7 mouse cellular contexts compared by ENCODE assay signal in genomic region chr2:131171401-131172104, GRCm38 (mm10). TPM values are rescaled to one million over a fixed set of nuclear protein-coding genes. Genes with fewer than 3 reads are reported as not detected.
A peak's percentile ranks its signal among the peaks of the same experiment; 100 is the strongest.
DNase-seq lines count a peak whose midpoint lies in the region; ATAC-seq and TF ChIP-seq lines count a peak whose summit lies in the region.

No protein-coding gene starts in this region.

- peaks cover 53% of the 10 kb centered on the region for H3K27me3 ChIP-seq in embryonic facial prominence, embryonic 10.5 days (replicated peaks; ENCODE audit: low read depth, poor library complexity, severe bottlenecking)
- peaks cover 43% of the 10 kb centered on the region for H3K27me3 ChIP-seq in heart, embryonic 14.5 days (ENCODE audit: control insufficient read depth, insufficient read depth, low read length)
- no peaks in the 10 kb centered on the region for H3K27me3 ChIP-seq in kidney, postnatal 0 days (ENCODE audit: insufficient read depth, low read length)
- H3K27me3 ChIP-seq in liver, embryonic 13.5 days, result peaks cover 64% of the 10 kb centered on the region
- peaks cover 39% of the 10 kb centered on the region for H3K27me3 ChIP-seq in neural tube, embryonic 13.5 days
- H3K27me3 ChIP-seq in thymus, adult 2 months (ENCODE audit: control insufficient read depth, insufficient read depth, low read length), result no peaks in the 10 kb centered on the region; the same call in 1 of the 2 replicates

- ATAC-seq in heart, embryonic 14.5 days (ENCODE audit: insufficient number of reproducible peaks, insufficient read depth, low FRiP score, low read depth), result no peak
- no peak for ATAC-seq in kidney, postnatal 0 days (replicated peaks; ENCODE audit: low FRiP score, low read depth)
- ATAC-seq in liver, embryonic 13.5 days (ENCODE audit: low read depth), result no peak
- ATAC-seq in neural tube, embryonic 13.5 days (ENCODE audit: low read depth), result no peak

- peaks cover 8% of the 10 kb centered on the region for H3K36me3 ChIP-seq in embryonic facial prominence, embryonic 10.5 days (replicated peaks)
- peaks cover 8% of the 10 kb centered on the region; the same call in 1 of the 2 replicates for H3K36me3 ChIP-seq in heart, embryonic 14.5 days (ENCODE audit: control insufficient read depth, insufficient read depth, low read length)
- H3K36me3 ChIP-seq in kidney, postnatal 0 days (ENCODE audit: insufficient read depth, low read length), result no peaks in the 10 kb centered on the region
- no peaks in the 10 kb centered on the region for H3K36me3 ChIP-seq in liver, embryonic 13.5 days
- no peaks in the 10 kb centered on the region; the same call in 1 of the 2 replicates for H3K36me3 ChIP-seq in neural tube, embryonic 13.5 days
- no peaks in the 10 kb centered on the region for H3K36me3 ChIP-seq in thymus, adult 2 months (ENCODE audit: control insufficient read depth, insufficient read depth, low read length)

- 2% methylated on average over 43 of the region's 43 CpGs for WGBS in embryonic facial prominence, embryonic 10.5 days
- 6% methylated on average over 43 of the region's 43 CpGs for WGBS in heart, embryonic 14.5 days
- WGBS in kidney, postnatal 0 days, result 14% methylated on average over 43 of the region's 43 CpGs
- WGBS in liver, embryonic 13.5 days (ENCODE audit: insufficient replicate concordance), result 6% methylated on average over 43 of the region's 43 CpGs
- 5% methylated on average over 43 of the region's 43 CpGs for WGBS in neural tube, embryonic 13.5 days
- WGBS in thymus, adult 2 months, result 20% methylated on average over 43 of the region's 43 CpGs

- H3K9ac ChIP-seq in heart, embryonic 14.5 days (ENCODE audit: low read length), result no peak overlapping the region
- peak overlapping the region; percentile 28; the same call in 1 of the 2 replicates for H3K9ac ChIP-seq in kidney, postnatal 0 days (ENCODE audit: low read depth, low read length)
- H3K9ac ChIP-seq in liver, embryonic 13.5 days, result no peak overlapping the region
- no peak overlapping the region for H3K9ac ChIP-seq in neural tube, embryonic 13.5 days

- TF ChIP-seq POLR2A in thymus, adult 2 months (IDR thresholded peaks at IDR 0.05; ENCODE audit: control insufficient read depth, extremely low read depth, insufficient read depth, low read length, poor library complexity), result no peak

- peaks cover 45% of the 10 kb centered on the region for H3K4me1 ChIP-seq in embryonic facial prominence, embryonic 10.5 days
- peaks cover 1 to 12% of the 10 kb centered on the region in 2 experiments; a peak in 3 of 4 replicates for H3K4me1 ChIP-seq in heart, embryonic 14.5 days (ENCODE audit: control insufficient read depth in 2 of 2, insufficient read depth in 2 of 2, low read length in 2 of 2)
- H3K4me1 ChIP-seq in kidney, postnatal 0 days (replicated peaks; ENCODE audit: insufficient read depth, low read length), result peaks cover 8% of the 10 kb centered on the region
- peaks cover 48% of the 10 kb centered on the region for H3K4me1 ChIP-seq in liver, embryonic 13.5 days (replicated peaks)
- H3K4me1 ChIP-seq in neural tube, embryonic 13.5 days (replicated peaks), result peaks cover 42% of the 10 kb centered on the region
- peaks cover 6% of the 10 kb centered on the region; the same call in 1 of the 2 replicates for H3K4me1 ChIP-seq in thymus, adult 2 months (replicated peaks; ENCODE audit: control insufficient read depth, insufficient read depth, low read length)

- DNase-seq in adrenal gland, adult 2 months, result peak; percentile 88
- peak; percentile 55 for DNase-seq in embryonic facial prominence, embryonic 10.5 days (ENCODE audit: low spot score)
- no peak for DNase-seq in kidney, postnatal 0 days (ENCODE audit: low spot score)
- no peak for DNase-seq in liver, embryonic 13.5 days
- peak; percentile 68 for DNase-seq in thymus, adult 2 months

- no peaks in the 10 kb centered on the region for H3K9me3 ChIP-seq in embryonic facial prominence, embryonic 10.5 days
- H3K9me3 ChIP-seq in heart, embryonic 14.5 days (ENCODE audit: control insufficient read depth, low read length), result no peaks in the 10 kb centered on the region
- H3K9me3 ChIP-seq in kidney, postnatal 0 days (replicated peaks; ENCODE audit: low read length), result no peaks in the 10 kb centered on the region
- H3K9me3 ChIP-seq in liver, embryonic 13.5 days (replicated peaks), result no peaks in the 10 kb centered on the region
- H3K9me3 ChIP-seq in neural tube, embryonic 13.5 days, result no peaks in the 10 kb centered on the region

- peak; percentile 27; the same call in 1 of the 2 replicates for TF ChIP-seq CTCF in kidney, postnatal 0 days (IDR thresholded peaks at IDR 0.05; ENCODE audit: low read depth)
- TF ChIP-seq CTCF in thymus, adult 2 months (IDR thresholded peaks at IDR 0.05; ENCODE audit: borderline replicate concordance, control insufficient read depth, extremely low read depth, insufficient read depth, low read length, poor library complexity), result no peak

- H3K4me2 ChIP-seq in heart, embryonic 14.5 days (ENCODE audit: low read length), result peak overlapping the region; percentile 65
- H3K4me2 ChIP-seq in kidney, postnatal 0 days (ENCODE audit: low read length), result peak overlapping the region; percentile 52
- peak overlapping the region; percentile 52 for H3K4me2 ChIP-seq in liver, embryonic 13.5 days
- peak overlapping the region; percentile 36 for H3K4me2 ChIP-seq in neural tube, embryonic 13.5 days

- H3K4me3 ChIP-seq in embryonic facial prominence, embryonic 10.5 days, result peak overlapping the region; percentile 52
- H3K4me3 ChIP-seq in heart, embryonic 14.5 days (ENCODE audit: control insufficient read depth in 1 of 2, insufficient read depth in 1 of 2, low read depth in 1 of 2, low read length in 2 of 2), result peak overlapping the region; percentile 11 to 32; a peak in 3 of 4 replicates
- peak overlapping the region; percentile 13 for H3K4me3 ChIP-seq in kidney, postnatal 0 days (replicated peaks; ENCODE audit: low read depth, low read length)
- peak overlapping the region; percentile 35 for H3K4me3 ChIP-seq in liver, embryonic 13.5 days (replicated peaks)
- peak overlapping the region; percentile 9; the same call in 1 of the 2 replicates for H3K4me3 ChIP-seq in neural tube, embryonic 13.5 days
- peak overlapping the region; percentile 1; the same call in 1 of the 2 replicates for H3K4me3 ChIP-seq in thymus, adult 2 months (ENCODE audit: control insufficient read depth, insufficient read depth, low read length)

- H3K27ac ChIP-seq in embryonic facial prominence, embryonic 10.5 days (replicated peaks), result no peak overlapping the region; the same call in 1 of the 2 replicates
- no peak overlapping the region for H3K27ac ChIP-seq in heart, embryonic 14.5 days (replicated peaks in 1 of 2; ENCODE audit: control insufficient read depth in 1 of 2, insufficient read depth in 1 of 2, low read depth in 2 of 2, low read length in 2 of 2)
- no peak overlapping the region for H3K27ac ChIP-seq in kidney, postnatal 0 days
- no peak overlapping the region for H3K27ac ChIP-seq in liver, embryonic 13.5 days
- no peak overlapping the region for H3K27ac ChIP-seq in neural tube, embryonic 13.5 days (replicated peaks)
- no peak overlapping the region for H3K27ac ChIP-seq in thymus, adult 2 months (ENCODE audit: control insufficient read depth, insufficient read depth, low read length)

RNA-seq across cellular contexts. Expression of gene Cenpb, which starts 8.3 kb away (rescaled TPM):
- total RNA-seq in adrenal gland, adult 2 months (2021), result 10 to 100 TPM; 47.7 to 88.5 TPM
- 94.5 and 107 TPM in 2 replicates for polyA plus RNA-seq in adrenal gland, adult 2 months (2012; rRNA removed)
- 7.4 and 7.6 TPM in 2 replicates for polyA plus RNA-seq in embryonic facial prominence, embryonic 10.5 days (2016; fragmentation: Nextera tagmentation; extraction: Ambion mirVana)
- 6.2 and 7.0 TPM in 2 replicates for polyA plus RNA-seq in heart, embryonic 14.5 days (2014; fragmentation: Nextera tagmentation; extraction: Ambion mirVana)
- 13.1 and 15.3 TPM in 2 replicates for polyA plus RNA-seq in kidney, postnatal 0 days (2015; fragmentation: Nextera tagmentation; extraction: Ambion mirVana)
- polyA plus RNA-seq in liver, embryonic 13.5 days (2015; fragmentation: Nextera tagmentation; extraction: Ambion mirVana), result 3.5 and 4.5 TPM in 2 replicates
- polyA plus RNA-seq in neural tube, embryonic 13.5 days (2015; fragmentation: Nextera tagmentation; extraction: Ambion mirVana), result 12.6 and 12.7 TPM in 2 replicates
- polyA plus RNA-seq in thymus, adult 2 months (2012; rRNA removed), result 45.6 and 52.5 TPM in 2 replicates

RNA-seq across cellular contexts. Expression of gene 1700037H04Rik, which starts 11.7 kb away (rescaled TPM):
- 100 to 1,000 TPM; 114 to 123 TPM for total RNA-seq in adrenal gland, adult 2 months (2021)
- polyA plus RNA-seq in adrenal gland, adult 2 months (2012; rRNA removed), result 195 and 319 TPM in 2 replicates
- polyA plus RNA-seq in embryonic facial prominence, embryonic 10.5 days (2016; fragmentation: Nextera tagmentation; extraction: Ambion mirVana), result 115 and 119 TPM in 2 replicates
- polyA plus RNA-seq in heart, embryonic 14.5 days (2014; fragmentation: Nextera tagmentation; extraction: Ambion mirVana), result 71.0 and 80.3 TPM in 2 replicates
- polyA plus RNA-seq in kidney, postnatal 0 days (2015; fragmentation: Nextera tagmentation; extraction: Ambion mirVana), result 84.8 and 91.5 TPM in 2 replicates
- polyA plus RNA-seq in liver, embryonic 13.5 days (2015; fragmentation: Nextera tagmentation; extraction: Ambion mirVana), result 124 and 129 TPM in 2 replicates
- 88.3 and 99.0 TPM in 2 replicates for polyA plus RNA-seq in neural tube, embryonic 13.5 days (2015; fragmentation: Nextera tagmentation; extraction: Ambion mirVana)
- polyA plus RNA-seq in thymus, adult 2 months (2012; rRNA removed), result 108 and 135 TPM in 2 replicates

RNA-seq across cellular contexts. Expression of gene Cdc25b, which starts 15.2 kb away (rescaled TPM):
- total RNA-seq in adrenal gland, adult 2 months (2021), result 1 to 10 TPM; 3.4 to 5.5 TPM
- polyA plus RNA-seq in adrenal gland, adult 2 months (2012; rRNA removed), result 7.7 and 9.7 TPM in 2 replicates
- 50.0 and 52.6 TPM in 2 replicates for polyA plus RNA-seq in embryonic facial prominence, embryonic 10.5 days (2016; fragmentation: Nextera tagmentation; extraction: Ambion mirVana)
- 33.1 and 38.9 TPM in 2 replicates for polyA plus RNA-seq in heart, embryonic 14.5 days (2014; fragmentation: Nextera tagmentation; extraction: Ambion mirVana)
- polyA plus RNA-seq in kidney, postnatal 0 days (2015; fragmentation: Nextera tagmentation; extraction: Ambion mirVana), result 36.1 and 39.0 TPM in 2 replicates
- polyA plus RNA-seq in liver, embryonic 13.5 days (2015; fragmentation: Nextera tagmentation; extraction: Ambion mirVana), result 171 and 201 TPM in 2 replicates
- polyA plus RNA-seq in neural tube, embryonic 13.5 days (2015; fragmentation: Nextera tagmentation; extraction: Ambion mirVana), result 32.5 and 40.3 TPM in 2 replicates
- 121 and 150 TPM in 2 replicates for polyA plus RNA-seq in thymus, adult 2 months (2012; rRNA removed)

RNA-seq across cellular contexts. Expression of gene Spef1, which starts 15.5 kb away (rescaled TPM):
- total RNA-seq in adrenal gland, adult 2 months (2021), result 1 to 10 TPM; 4.3 to 5.4 TPM
- 4.8 and 5.3 TPM in 2 replicates for polyA plus RNA-seq in adrenal gland, adult 2 months (2012; rRNA removed)
- polyA plus RNA-seq in embryonic facial prominence, embryonic 10.5 days (2016; fragmentation: Nextera tagmentation; extraction: Ambion mirVana), result 3.2 TPM in 2 replicates
- 2.0 and 2.4 TPM in 2 replicates for polyA plus RNA-seq in heart, embryonic 14.5 days (2014; fragmentation: Nextera tagmentation; extraction: Ambion mirVana)
- polyA plus RNA-seq in kidney, postnatal 0 days (2015; fragmentation: Nextera tagmentation; extraction: Ambion mirVana), result 3.7 and 4.0 TPM in 2 replicates
- polyA plus RNA-seq in liver, embryonic 13.5 days (2015; fragmentation: Nextera tagmentation; extraction: Ambion mirVana), result 1.1 and 1.2 TPM in 2 replicates
- polyA plus RNA-seq in neural tube, embryonic 13.5 days (2015; fragmentation: Nextera tagmentation; extraction: Ambion mirVana), result 6.9 and 7.9 TPM in 2 replicates
- polyA plus RNA-seq in thymus, adult 2 months (2012; rRNA removed), result 8.3 and 8.7 TPM in 2 replicates

RNA-seq across cellular contexts. Expression of gene Ap5s1, which starts 35.3 kb away (rescaled TPM):
- 10 to 100 TPM; 13.7 to 20.2 TPM for total RNA-seq in adrenal gland, adult 2 months (2021)
- polyA plus RNA-seq in adrenal gland, adult 2 months (2012; rRNA removed), result 89.8 and 91.7 TPM in 2 replicates
- polyA plus RNA-seq in embryonic facial prominence, embryonic 10.5 days (2016; fragmentation: Nextera tagmentation; extraction: Ambion mirVana), result 23.3 and 25.3 TPM in 2 replicates
- polyA plus RNA-seq in heart, embryonic 14.5 days (2014; fragmentation: Nextera tagmentation; extraction: Ambion mirVana), result 39.7 and 44.3 TPM in 2 replicates
- polyA plus RNA-seq in kidney, postnatal 0 days (2015; fragmentation: Nextera tagmentation; extraction: Ambion mirVana), result 29.9 and 33.4 TPM in 2 replicates
- polyA plus RNA-seq in liver, embryonic 13.5 days (2015; fragmentation: Nextera tagmentation; extraction: Ambion mirVana), result 18.1 and 19.7 TPM in 2 replicates
- polyA plus RNA-seq in neural tube, embryonic 13.5 days (2015; fragmentation: Nextera tagmentation; extraction: Ambion mirVana), result 30.9 and 39.7 TPM in 2 replicates
- 45.7 and 52.7 TPM in 2 replicates for polyA plus RNA-seq in thymus, adult 2 months (2012; rRNA removed)

Comparison
In these comparisons a context has a peak if more than half of its experiments do, and no peak if none do; other contexts are left out.
1. DNase-seq: peak in adrenal gland, adult 2 months (single experiment), embryonic facial prominence, embryonic 10.5 days (single experiment) and thymus, adult 2 months (single experiment); none in kidney, postnatal 0 days (single experiment) and liver, embryonic 13.5 days (single experiment).
2. H3K4me3 ChIP-seq: peak in every context shown above with its lines; median percentile 52 in embryonic facial prominence, embryonic 10.5 days; 35 in liver, embryonic 13.5 days; 22 in heart, embryonic 14.5 days; 13 in kidney, postnatal 0 days; 9 in neural tube, embryonic 13.5 days; 1 in thymus, adult 2 months.
3. Peak in every context shown above with its lines, with median percentiles within 50 percentile points of each other: H3K4me2 ChIP-seq.